Mouse (Mus musculus) stomach, postnatal 0 days (tissue): ENCODE data around the gene Pycr1.

Source experiments
- CTCF ChIP-seq: IDR thresholded peaks from 2 replicates; pipeline ENCODE4 v1.5.1; 2016; ENCODE audit warnings: antibody characterized with exemption, low read depth, mild to moderate bottlenecking, moderate library complexity
- EP300 ChIP-seq: optimal IDR thresholded peaks from 2 replicates; pipeline ENCODE3; 2016; ENCODE audit warnings: antibody characterized with exemption

- TF ChIP-seq CTCF (no peak), EP300 (no peak)
These were observed 23.0 kb upstream of the Pycr1 start for GRCm38 (mm10) chr11:120666617-120667016.
